Mouse (Mus musculus) bone marrow macrophage, adult 2 months (primary cell): ENCODE data around the gene Bdh2.

ENCODE experiments used
- CTCF ChIP-seq: IDR thresholded peaks from 2 replicates; pipeline ENCODE4 v1.5.1; 2012; ENCODE audit warnings: low read depth, mild to moderate bottlenecking, low read length, moderate library complexity
- POLR2A ChIP-seq: IDR thresholded peaks from 2 replicates; pipeline ENCODE4 v1.6.1; 2012; ENCODE audit warnings: mild to moderate bottlenecking, low read depth, low read length, borderline replicate concordance

- TF ChIP-seq CTCF: no peak
- TF ChIP-seq POLR2A: no peak
Measured at GRCm38 (mm10) chr3:135272627-135273026, 8.4 kb upstream of the Bdh2 start.
